Mouse (Mus musculus): Measurements from ENCODE around the gene Elavl3. TPM values are rescaled to one million over a fixed set of nuclear protein-coding genes. Genes with fewer than 3 reads are reported as not detected.

The Elavl3 gene
- polyA plus RNA-seq, 1 experiment from 2014 or later = not detected

GRCm38 (mm10) chr9:22072276-22072675 lies 20.5 kb upstream of the Elavl3 start:
- DNase-seq = no peak
- WGBS (ENCODE audit: insufficient replicate concordance) = 92% methylated on average over 4 of the region's 4 CpGs
- Histone ChIP-seq H3K4me2 (ENCODE audit: low read depth, low read length) (no peak overlapping the region), H3K9ac (replicated peaks) (no peak overlapping the region), H3K4me1 (ENCODE audit: insufficient read depth) (peaks cover 13% of the 10 kb centered on the region), H3K36me3 (replicated peaks; ENCODE audit: insufficient read depth, low read length) (peaks cover 21% of the 10 kb centered on the region), H3K4me3 (ENCODE audit: low read depth, low read length) (no peak overlapping the region), H3K9me3 (ENCODE audit: low read length) (no peaks in the 10 kb centered on the region), H3K27ac (ENCODE audit: low read depth) (no peak overlapping the region), H3K27me3 (ENCODE audit: insufficient read depth, low read length) (no peaks in the 10 kb centered on the region)
- TF ChIP-seq CTCF (IDR thresholded peaks at IDR 0.05; ENCODE audit: low read depth) = no peak
- TF ChIP-seq EP300 (IDR thresholded peaks at IDR 0.05; ENCODE audit: low read depth) = no peak
- no peak for ATAC-seq

- Histone ChIP-seq H3K4me2 (ENCODE audit: low read depth, low read length) (peak within 1 kb of the TSS; percentile 72), H3K36me3 (replicated peaks; ENCODE audit: insufficient read depth, low read length) (peaks cover 17% of the 10 kb centered on the region), H3K27ac (ENCODE audit: low read depth) (peak within 1 kb of the TSS; percentile 95), H3K4me1 (ENCODE audit: insufficient read depth) (peaks cover 13% of the 10 kb centered on the region), H3K4me3 (ENCODE audit: low read depth, low read length) (peak within 1 kb of the TSS; percentile 95), H3K27me3 (ENCODE audit: insufficient read depth, low read length) (no peaks in the 10 kb centered on the region), H3K9me3 (ENCODE audit: low read length) (no peaks in the 10 kb centered on the region), H3K9ac (replicated peaks) (peak within 1 kb of the TSS; percentile 92)
- ATAC-seq (peak; percentile 92), DNase-seq (peak; percentile 97)
- TF ChIP-seq EP300 (IDR thresholded peaks at IDR 0.05; ENCODE audit: low read depth) = no peak
- peak; percentile 27; the same call in 1 of the 2 replicates for TF ChIP-seq CTCF (IDR thresholded peaks at IDR 0.05; ENCODE audit: low read depth)
- WGBS (ENCODE audit: insufficient replicate concordance) = under 1% methylated on average over 68 of the region's 87 CpGs
Observed at GRCm38 (mm10) chr9:22070791-22071573, 19.2 kb upstream of the Elavl3 start, which contains the start of the genes Gm49318 and Zfp653. TSS of gene Gm49318 (minus strand) at chr9:22071259. TSS of gene Zfp653 (minus strand) at chr9:22071376.

- Histone ChIP-seq H3K9me3 (ENCODE audit: low read length) (no peaks in the 10 kb centered on the region), H3K4me3 (ENCODE audit: low read depth, low read length) (peak overlapping the region; percentile 95), H3K36me3 (replicated peaks; ENCODE audit: insufficient read depth, low read length) (peaks cover 22% of the 10 kb centered on the region), H3K9ac (replicated peaks) (peak overlapping the region; percentile 8; the same call in 1 of the 2 replicates), H3K4me1 (ENCODE audit: insufficient read depth) (peaks cover 13% of the 10 kb centered on the region), H3K27me3 (ENCODE audit: insufficient read depth, low read length) (no peaks in the 10 kb centered on the region), H3K27ac (ENCODE audit: low read depth) (peak overlapping the region; percentile 95), H3K4me2 (ENCODE audit: low read depth, low read length) (peak overlapping the region; percentile 72)
- TF ChIP-seq EP300 (IDR thresholded peaks at IDR 0.05; ENCODE audit: low read depth) = no peak
- TF ChIP-seq CTCF (IDR thresholded peaks at IDR 0.05; ENCODE audit: low read depth) = 0 out of 2 replicates have a peak, but pooled peaks have one; percentile 21
- 67% methylated on average over 4 of the region's 4 CpGs for WGBS (ENCODE audit: insufficient replicate concordance)
- DNase-seq = no peak
- ATAC-seq = no peak
Observed at GRCm38 (mm10) chr9:22069881-22070553, 18.2 kb upstream of the Elavl3 start.

- Histone ChIP-seq H3K9me3 (ENCODE audit: low read length) (no peaks in the 10 kb centered on the region), H3K4me2 (ENCODE audit: low read depth, low read length) (no peak overlapping the region), H3K27me3 (ENCODE audit: insufficient read depth, low read length) (no peaks in the 10 kb centered on the region), H3K4me3 (ENCODE audit: low read depth, low read length) (no peak overlapping the region), H3K4me1 (ENCODE audit: insufficient read depth) (peaks cover 13% of the 10 kb centered on the region), H3K9ac (replicated peaks) (no peak overlapping the region), H3K36me3 (replicated peaks; ENCODE audit: insufficient read depth, low read length) (peaks cover 32% of the 10 kb centered on the region), H3K27ac (ENCODE audit: low read depth) (no peak overlapping the region)
- no peak for TF ChIP-seq CTCF (IDR thresholded peaks at IDR 0.05; ENCODE audit: low read depth)
- TF ChIP-seq EP300 (IDR thresholded peaks at IDR 0.05; ENCODE audit: low read depth) = no peak
- DNase-seq (no peak), ATAC-seq (no peak)
- 83% methylated on average over 5 of the region's 5 CpGs for WGBS (ENCODE audit: insufficient replicate concordance)
Observed at GRCm38 (mm10) chr9:22067195-22067594, 15.4 kb upstream of the Elavl3 start.

GRCm38 (mm10) chr9:22066433-22066832 lies 14.6 kb upstream of the Elavl3 start:
- Histone ChIP-seq H3K9ac (replicated peaks) (no peak overlapping the region), H3K27me3 (ENCODE audit: insufficient read depth, low read length) (no peaks in the 10 kb centered on the region), H3K4me3 (ENCODE audit: low read depth, low read length) (no peak overlapping the region), H3K27ac (ENCODE audit: low read depth) (no peak overlapping the region), H3K36me3 (replicated peaks; ENCODE audit: insufficient read depth, low read length) (peaks cover 35% of the 10 kb centered on the region), H3K4me1 (ENCODE audit: insufficient read depth) (peaks cover 9% of the 10 kb centered on the region), H3K4me2 (ENCODE audit: low read depth, low read length) (no peak overlapping the region), H3K9me3 (ENCODE audit: low read length) (no peaks in the 10 kb centered on the region)
- WGBS (ENCODE audit: insufficient replicate concordance) = 60% methylated on average over 3 of the region's 3 CpGs
- ATAC-seq = no peak
- TF ChIP-seq EP300 (IDR thresholded peaks at IDR 0.05; ENCODE audit: low read depth) = no peak
- peak; percentile 94 for TF ChIP-seq CTCF (IDR thresholded peaks at IDR 0.05; ENCODE audit: low read depth)
- DNase-seq = peak; percentile 74

GRCm38 (mm10) chr9:22065642-22066041 lies 13.8 kb upstream of the Elavl3 start:
- Histone ChIP-seq H3K4me1 (ENCODE audit: insufficient read depth) (peaks cover 9% of the 10 kb centered on the region), H3K4me2 (ENCODE audit: low read depth, low read length) (no peak overlapping the region), H3K9ac (replicated peaks) (no peak overlapping the region), H3K27ac (ENCODE audit: low read depth) (no peak overlapping the region), H3K9me3 (ENCODE audit: low read length) (no peaks in the 10 kb centered on the region), H3K27me3 (ENCODE audit: insufficient read depth, low read length) (no peaks in the 10 kb centered on the region), H3K36me3 (replicated peaks; ENCODE audit: insufficient read depth, low read length) (peaks cover 38% of the 10 kb centered on the region), H3K4me3 (ENCODE audit: low read depth, low read length) (no peak overlapping the region)
- peak; percentile 45 for DNase-seq
- WGBS (ENCODE audit: insufficient replicate concordance) = 74% methylated on average over 11 of the region's 11 CpGs
- TF ChIP-seq EP300 (IDR thresholded peaks at IDR 0.05; ENCODE audit: low read depth) (no peak), CTCF (IDR thresholded peaks at IDR 0.05; ENCODE audit: low read depth) (no peak)
- peak; percentile 51 for ATAC-seq

Measured in liver, postnatal 0 days (tissue).